Mouse (Mus musculus) liver, adult 2 months (tissue): ENCODE measurements at regions not wholly inside any gene's neighbourhood (a gene's known extent, or its start where the extent isn't known, plus 50 kb on each side); places are given as distances from the start of the nearest gene placed in this dataset.

Source experiments
- CTCF ChIP-seq: fragments of 200-500 bp; IDR thresholded peaks from 2 replicates; pipeline ENCODE4 v1.5.1; 2011; ENCODE audit warnings: low read depth, low read length, control low read depth
- POLR2A ChIP-seq: fragments of 200-500 bp; IDR thresholded peaks from 2 replicates; pipeline ENCODE4 v1.6.1; 2011; ENCODE audit warnings: low read length, control low read depth; ENCODE audit not compliant: insufficient read depth; ENCODE audit errors: extremely low read depth

DNA sequence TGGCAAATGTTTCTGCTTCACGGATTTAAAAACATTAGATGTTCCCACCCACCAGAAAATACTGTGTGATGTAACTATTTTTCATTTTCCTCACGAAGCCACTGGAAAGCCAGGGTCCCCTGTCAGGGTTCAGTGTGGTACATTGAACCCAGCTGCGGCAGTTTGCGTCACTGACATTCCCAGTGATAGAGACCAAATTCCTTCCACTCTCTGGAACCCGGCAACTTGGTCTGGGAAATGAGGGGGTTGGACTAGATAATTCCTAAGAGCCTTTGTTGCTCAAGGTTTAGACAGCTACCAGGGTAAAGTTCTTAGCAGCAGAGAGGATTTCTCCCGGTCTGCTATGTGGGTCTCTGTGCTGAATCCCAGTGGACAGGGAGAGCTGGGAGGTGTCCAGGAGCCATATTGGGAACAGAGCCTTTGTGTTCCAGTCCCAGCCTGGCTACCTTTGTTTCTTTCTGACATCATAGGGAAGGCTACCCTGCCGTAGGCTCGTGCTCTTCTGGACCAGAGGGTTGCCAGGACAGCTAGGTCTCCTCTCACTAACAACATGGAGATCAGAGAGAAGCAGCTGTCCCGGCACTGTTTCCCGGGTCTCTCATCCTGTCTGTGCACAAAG is 164.5 kb downstream of the Sec61b start:
- TF ChIP-seq CTCF (no peak), POLR2A (no peak)
